Mouse (Mus musculus): ENCODE results near the gene Six2. TPM values are rescaled to one million over a fixed set of nuclear protein-coding genes. Genes with fewer than 3 reads are reported as not detected.
"Not testable (repeated sequence)": the region's sequence is repeated elsewhere in the genome, so short reads cannot be mapped to it uniquely, and the experiment has no call there.

Six2 gene
- total RNA-seq, 2 experiments from 2014 or later, result 0.17 to 0.30 TPM

- no peak for DNase-seq (ENCODE audit: low spot score in 2 of 2)
These were observed 2.4 kb upstream of the Six2 start for GRCm38 (mm10) chr17:85690323-85690968.

GRCm38 (mm10) chr17:85689807-85690319 is 1.8 kb upstream of the Six2 start:
- DNase-seq (ENCODE audit: low spot score in 2 of 2), result no peak

- no peak for DNase-seq (ENCODE audit: low spot score in 2 of 2)
These were observed 1.1 kb upstream of the Six2 start for GRCm38 (mm10) chr17:85688911-85689806.

- no peak for DNase-seq (ENCODE audit: low spot score in 2 of 2)
These were observed 446 bp downstream of the Six2 start for GRCm38 (mm10) chr17:85687421-85688235.

- DNase-seq (ENCODE audit: low spot score in 2 of 2), result no peak
These were observed 1.3 kb downstream of the Six2 start for GRCm38 (mm10) chr17:85686476-85687420.

GRCm38 (mm10) chr17:85685689-85686281 is 2.3 kb downstream of the Six2 start:
- DNase-seq (ENCODE audit: low spot score in 2 of 2), result no peak

GRCm38 (mm10) chr17:85684841-85685688 is 3.0 kb downstream of the Six2 start:
- no peak for DNase-seq (ENCODE audit: low spot score in 2 of 2)

GRCm38 (mm10) chr17:85684436-85684835 is 3.6 kb downstream of the Six2 start:
- DNase-seq (ENCODE audit: low spot score in 2 of 2), result not testable (repeated sequence)

- no peak for DNase-seq (ENCODE audit: low spot score in 2 of 2)
These were observed 4.1 kb downstream of the Six2 start for GRCm38 (mm10) chr17:85683984-85684307.

- DNase-seq (ENCODE audit: low spot score in 2 of 2), result no peak
These were observed 4.7 kb downstream of the Six2 start for GRCm38 (mm10) chr17:85683111-85683983.

GRCm38 (mm10) chr17:85682181-85682710 is 5.8 kb downstream of the Six2 start:
- no peak for DNase-seq (ENCODE audit: low spot score in 2 of 2)

- DNase-seq (ENCODE audit: low spot score in 2 of 2), result no peak
These were observed 6.3 kb downstream of the Six2 start for GRCm38 (mm10) chr17:85681741-85682140.

GRCm38 (mm10) chr17:85680851-85681550 is 7.1 kb downstream of the Six2 start:
- DNase-seq (ENCODE audit: low spot score in 2 of 2), result no peak

GRCm38 (mm10) chr17:85680116-85680850 is 7.8 kb downstream of the Six2 start:
- DNase-seq (ENCODE audit: low spot score in 2 of 2), result no peak

GRCm38 (mm10) chr17:85679651-85680050 is 8.4 kb downstream of the Six2 start:
- no peak for DNase-seq (ENCODE audit: low spot score in 2 of 2)

GRCm38 (mm10) chr17:85664618-85665320 is 23.3 kb downstream of the Six2 start:
- DNase-seq (ENCODE audit: low spot score in 2 of 2), result peak; percentile 64 to 86
